Mouse (Mus musculus): ENCODE data around the gene Pex16.

DNA sequence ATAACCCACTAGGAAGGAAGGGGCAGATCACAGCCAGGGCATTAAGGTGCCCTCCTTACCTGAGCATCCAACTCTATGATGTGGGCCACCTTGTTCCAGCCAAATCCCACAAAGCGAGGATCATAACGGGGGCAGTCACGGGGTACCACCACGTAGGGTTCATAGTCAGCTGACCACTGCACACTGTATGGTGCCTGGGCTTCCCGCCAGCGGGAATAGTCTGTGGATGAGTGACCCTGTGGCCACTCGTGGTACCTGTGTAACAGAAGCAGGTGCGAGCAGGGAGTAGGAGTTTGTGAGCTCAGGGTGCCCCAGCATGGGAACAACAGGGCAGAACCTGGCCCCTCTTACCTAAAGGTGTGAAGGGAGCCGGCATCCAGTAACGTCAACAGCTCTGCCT lies 8.9 kb upstream of the Pex16 start:
- TF ChIP-seq CTCF (conservative IDR thresholded peaks at IDR 0.05; ENCODE audit: insufficient read depth, insufficient read length, low read depth, low read length): no peak
- no peak for TF ChIP-seq POLR2A (IDR thresholded peaks at IDR 0.05; ENCODE audit: low read depth, low read length)

Data from kidney, adult 2 months (tissue).